Mouse (Mus musculus) cerebral cortex, adult 2 months (tissue): ENCODE results near the gene 0610030E20Rik.

Experiments
- WGBS: fragments of 180-500 bp; shearing (Covaris S2); methylation state at CpG from one replicate; pipeline ENCODE4 v1.1.7; 2018; 5-methylcytosine and 5-hydroxymethylcytosine counted together

0610030E20Rik gene

GRCm38 (mm10) chr6:72347166-72347941 is at the start of gene 0610030E20Rik:
0610030E20Rik (plus strand) TSS chr6:72347317.
- under 1% methylated on average over 69 of the region's 72 CpGs for WGBS

GRCm38 (mm10) chr6:72297825-72298224 is 49.3 kb upstream of the 0610030E20Rik start:
- WGBS, result 81% methylated on average over 3 of the region's 3 CpGs

GRCm38 (mm10) chr6:72302349-72302925 is 44.7 kb upstream of the 0610030E20Rik start:
- 91% methylated on average over 11 of the region's 11 CpGs for WGBS

DNA sequence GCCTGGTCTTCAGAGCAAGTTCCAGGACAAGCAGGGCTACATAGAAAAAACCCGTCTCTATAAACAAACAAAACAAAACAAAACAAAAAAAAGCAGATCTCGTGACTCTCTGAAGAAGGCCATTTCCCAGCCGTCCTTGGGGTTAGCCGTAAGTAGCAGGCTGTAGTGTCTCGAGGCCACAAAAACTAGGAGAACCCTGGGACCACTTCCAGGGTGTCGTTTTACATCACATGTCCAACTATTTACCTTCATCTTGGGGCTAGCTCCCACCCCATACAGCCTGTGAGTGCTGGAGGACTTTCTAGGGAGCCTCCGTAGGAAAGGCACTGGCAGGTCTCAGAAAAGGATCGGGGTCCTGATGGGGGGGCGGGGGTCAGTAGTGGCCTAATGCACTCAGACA is 43.6 kb upstream of the 0610030E20Rik start:
- WGBS, result 73% methylated on average over 9 of the region's 9 CpGs

DNA sequence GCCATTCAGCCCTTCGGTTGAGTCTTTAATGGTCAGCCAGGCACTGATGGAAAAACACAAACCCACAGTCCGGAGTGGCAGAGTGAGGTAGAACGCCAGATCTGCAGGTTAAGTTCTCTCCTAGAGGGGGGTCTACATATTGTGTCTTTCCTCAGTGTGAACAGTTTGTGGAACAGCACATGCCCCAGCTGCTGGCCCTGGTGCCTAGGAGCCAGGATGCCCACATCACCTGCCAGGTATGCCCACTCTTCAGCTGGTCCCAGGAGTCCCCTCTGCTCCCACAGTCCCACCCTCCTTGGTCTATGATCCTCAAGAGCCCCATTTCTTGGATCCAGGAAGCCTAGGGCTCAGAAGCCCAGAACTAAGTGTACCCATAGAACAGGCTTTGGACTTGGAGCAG is 34.9 kb upstream of the 0610030E20Rik start:
- WGBS, result 93% methylated on average over 3 of the region's 3 CpGs

DNA sequence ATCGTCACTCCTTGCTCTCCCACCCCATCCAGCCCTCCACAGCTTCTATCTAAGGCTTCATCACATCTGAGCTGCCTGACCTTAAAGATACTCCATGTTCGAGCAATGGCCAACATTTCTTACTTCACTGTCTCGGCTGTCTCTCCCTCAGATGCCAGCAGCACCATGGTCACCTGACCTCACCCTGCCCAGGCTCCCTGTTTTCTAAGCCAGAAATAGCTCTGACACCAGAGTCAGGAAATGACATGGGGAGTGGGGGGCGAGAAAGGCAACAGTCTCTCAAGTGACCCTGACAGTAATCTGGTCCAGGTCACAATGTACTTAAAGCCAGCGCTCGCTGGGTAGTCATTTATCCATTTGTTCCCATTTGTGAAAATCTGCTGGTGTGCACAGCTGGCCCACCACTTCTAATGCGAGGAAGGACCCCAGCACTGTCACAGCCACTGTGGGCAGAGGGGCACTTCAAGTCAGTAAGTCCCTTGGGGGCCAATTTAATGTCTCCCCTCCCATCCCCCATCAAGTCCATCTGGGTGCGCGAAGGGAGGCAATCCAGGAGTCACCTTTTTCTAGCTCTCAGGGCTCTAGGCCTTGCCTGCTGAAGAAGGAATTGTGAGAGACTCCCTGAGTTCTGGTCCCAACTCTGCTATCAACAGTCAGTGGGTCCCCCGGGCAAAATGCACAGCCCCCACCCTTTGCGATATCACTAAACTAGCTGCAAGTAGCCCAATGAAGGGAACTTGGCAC is 33.8 kb upstream of the 0610030E20Rik start:
- WGBS, result 90% methylated on average over 11 of the region's 11 CpGs

DNA sequence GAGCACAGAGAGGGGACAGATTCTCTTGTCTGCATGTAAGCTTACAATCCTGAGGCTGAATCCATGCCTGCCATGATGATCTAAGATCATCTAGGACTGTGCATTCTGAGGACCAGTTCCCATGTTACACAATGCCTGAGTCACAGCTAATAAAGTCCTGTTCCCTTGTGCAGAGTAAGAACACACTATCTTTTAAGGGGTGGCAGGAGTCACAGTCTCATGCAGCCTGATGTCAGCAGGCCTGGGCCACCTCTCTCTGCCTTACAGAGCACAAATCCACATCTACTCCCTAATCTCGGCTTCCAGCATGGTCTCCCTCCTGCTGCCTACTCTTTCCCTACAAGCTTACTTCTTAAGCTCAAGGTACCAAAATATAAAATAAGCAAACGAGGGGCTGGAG is 31.7 kb upstream of the 0610030E20Rik start:
- 76% methylated on average over 2 of the region's 2 CpGs for WGBS

DNA sequence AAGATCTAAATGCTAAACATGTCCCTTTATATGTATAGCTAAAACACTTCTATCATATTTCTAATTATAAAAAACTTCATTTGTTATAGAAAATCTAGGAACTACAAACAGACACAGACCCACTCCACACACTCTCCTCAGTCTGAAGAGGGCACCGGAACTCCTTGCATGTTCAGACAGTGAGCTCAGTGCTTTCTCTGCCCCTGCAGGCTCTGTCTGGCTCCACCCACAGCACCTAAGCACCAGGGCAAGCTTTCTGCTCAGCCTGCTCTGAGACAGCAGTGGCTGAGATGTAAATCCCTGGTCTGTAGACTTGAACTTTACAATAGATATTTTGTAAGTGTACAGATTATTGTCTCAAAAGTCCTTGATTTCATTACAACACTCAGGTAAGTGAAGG is 31.1 kb upstream of the 0610030E20Rik start:
- WGBS, result 87% methylated on average over 1 of the region's 1 CpGs

- WGBS, result 58% methylated on average over 5 of the region's 5 CpGs
These were observed 28.7 kb upstream of the 0610030E20Rik start for GRCm38 (mm10) chr6:72318440-72318839.

DNA sequence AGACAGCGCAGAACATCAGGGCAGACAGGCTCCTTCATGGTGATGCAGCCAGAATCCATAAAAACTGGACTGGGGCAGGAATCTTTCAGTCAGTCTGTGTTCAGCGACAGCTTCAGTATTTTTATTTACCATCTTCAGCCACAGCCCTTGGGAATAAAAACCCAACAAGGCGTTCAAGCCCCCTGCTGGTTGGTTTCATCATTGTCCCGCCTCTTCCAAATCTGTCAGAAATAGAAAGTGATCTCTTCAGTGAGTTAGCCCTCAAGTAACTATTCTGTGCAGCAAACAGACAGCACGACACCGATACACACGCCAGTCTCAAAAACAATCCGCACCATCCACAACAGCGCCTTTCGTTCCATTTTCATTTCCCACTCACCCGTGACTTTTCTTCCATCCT is 28.1 kb upstream of the 0610030E20Rik start:
- 67% methylated on average over 11 of the region's 11 CpGs for whole genome bisulfite sequencing

DNA sequence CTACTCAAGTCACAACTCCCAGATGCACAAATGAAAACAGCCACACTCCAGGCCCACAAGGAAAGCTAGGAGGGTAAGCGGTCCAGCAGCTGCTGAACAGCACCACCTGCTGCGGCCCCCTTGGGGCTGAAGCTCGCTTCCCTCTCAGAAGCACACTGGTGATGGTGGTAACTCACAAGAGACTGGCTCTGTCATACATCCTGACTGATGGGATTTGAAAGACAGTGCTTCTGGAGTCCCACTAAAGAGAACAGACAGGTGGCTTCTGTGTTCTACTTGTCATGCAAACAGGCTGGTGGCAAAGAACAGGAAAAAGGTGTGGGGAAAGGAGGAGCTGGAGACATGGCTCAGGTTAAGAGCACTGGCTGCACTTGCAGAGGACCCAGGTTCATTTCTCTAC is 24.2 kb upstream of the 0610030E20Rik start:
- 95% methylated on average over 3 of the region's 3 CpGs for WGBS

GRCm38 (mm10) chr6:72323786-72324508 is 23.2 kb upstream of the 0610030E20Rik start:
- 95% methylated on average over 6 of the region's 6 CpGs for WGBS

- WGBS, result 55% methylated on average over 6 of the region's 6 CpGs
These were observed 20.8 kb upstream of the 0610030E20Rik start for GRCm38 (mm10) chr6:72326274-72326673.

- 92% methylated on average over 5 of the region's 5 CpGs for WGBS
These were observed 18.1 kb upstream of the 0610030E20Rik start for GRCm38 (mm10) chr6:72329019-72329418.

DNA sequence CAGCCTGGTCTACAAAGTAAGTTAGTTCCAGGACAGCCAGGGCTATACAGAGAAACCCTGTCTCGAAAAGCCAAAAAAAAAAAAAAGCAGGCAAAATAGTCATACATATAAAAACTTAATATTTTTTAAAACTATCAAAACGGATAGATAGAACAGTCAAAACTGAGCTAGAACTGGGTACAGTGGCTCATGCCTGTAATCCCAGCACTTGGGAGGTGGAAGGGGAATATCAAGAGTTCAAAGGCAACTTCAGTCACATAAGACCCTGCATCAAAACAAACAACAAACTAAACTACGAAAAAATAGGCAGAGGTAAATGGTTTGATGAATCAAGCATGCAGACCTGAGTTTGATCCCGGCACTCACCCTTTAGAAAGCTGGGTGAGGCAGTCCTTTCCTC is 17.0 kb upstream of the 0610030E20Rik start:
- 94% methylated on average over 4 of the region's 4 CpGs for WGBS

DNA sequence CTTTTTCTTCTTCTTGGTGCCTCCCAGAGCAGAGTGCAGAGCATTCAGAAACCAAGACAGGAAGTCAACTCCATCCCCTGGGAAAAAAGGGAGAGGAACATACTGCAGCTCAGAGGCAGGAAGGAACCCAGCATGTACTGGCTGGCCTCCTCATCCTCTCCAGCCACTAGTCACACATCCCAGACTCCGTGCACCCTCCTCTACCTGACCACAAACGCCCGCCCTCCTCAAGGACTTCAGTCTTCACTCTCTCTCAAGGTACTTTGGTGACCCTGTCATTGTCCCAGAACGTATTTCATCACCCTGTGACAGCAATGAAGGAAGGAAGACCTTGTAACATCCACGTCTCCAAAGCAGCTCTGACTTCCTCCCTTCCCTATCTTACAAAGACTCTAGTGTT is 14.0 kb upstream of the 0610030E20Rik start:
- 79% methylated on average over 5 of the region's 5 CpGs for WGBS

GRCm38 (mm10) chr6:72340481-72340880 is 6.6 kb upstream of the 0610030E20Rik start:
- WGBS, result 69% methylated on average over 2 of the region's 2 CpGs

- 1% methylated on average over 42 of the region's 42 CpGs for WGBS
These were observed 2.6 kb upstream of the 0610030E20Rik start for GRCm38 (mm10) chr6:72344396-72345073.

- 1% methylated on average over 30 of the region's 30 CpGs for WGBS
These were observed 2.0 kb upstream of the 0610030E20Rik start, which contains the start of gene Usp39 for GRCm38 (mm10) chr6:72345074-72345567. Usp39 (minus strand) TSS chr6:72345184.

GRCm38 (mm10) chr6:72345633-72346032 is 1.5 kb upstream of the 0610030E20Rik start:
- 46% methylated on average over 6 of the region's 6 CpGs for WGBS

- WGBS, result 82% methylated on average over 4 of the region's 4 CpGs
These were observed 856 bp upstream of the 0610030E20Rik start for GRCm38 (mm10) chr6:72346261-72346660.
